Mouse (Mus musculus) gastrocnemius, postnatal 36 days (tissue): Measurements from ENCODE around the gene Tma7. TPM values are rescaled to one million over a fixed set of nuclear protein-coding genes. Genes with fewer than 3 reads are reported as not detected.

ENCODE experiments used
- DNase-seq, 2 experiments: peaks; one replicate each; pipeline ENCODE4 v3.0.0; 2022
- intact Hi-C: fragments of 180-260 bp; cut with DNase I; formaldehyde crosslinking; loops from one replicate; pipeline ENCODE4 v1.15.1; 2025
- total RNA-seq, 2 experiments: library from RNA; stranded (reverse); gene quantifications; 2 replicates each; pipeline ENCODE4 v1.2.3; 2021

Gene Tma7
- total RNA-seq, 2 experiments from 2014 or later, result 245 to 268 TPM

GRCm38 (mm10) chr9:109104083-109104482, 21.7 kb upstream of the Tma7 start:
- DNase-seq, result no peak
- intact Hi-C loops, result no loop called here

- no peak for DNase-seq
- intact Hi-C loops, result no loop called here
These were observed 20.9 kb upstream of the Tma7 start for GRCm38 (mm10) chr9:109103250-109103649.

- intact Hi-C loops, result no loop called here
- DNase-seq, result no peak
These were observed 20.2 kb upstream of the Tma7 start for GRCm38 (mm10) chr9:109102541-109102940.

- intact Hi-C loops, result no loop called here
- no peak for DNase-seq
These were observed 19.6 kb upstream of the Tma7 start for GRCm38 (mm10) chr9:109101933-109102445.

- intact Hi-C loops, result no loop called here
- DNase-seq, result no peak
These were observed 18.0 kb upstream of the Tma7 start for GRCm38 (mm10) chr9:109100307-109100928.

- intact Hi-C loops, result no loop called here
- DNase-seq, result no peak
These were observed 16.6 kb upstream of the Tma7 start for GRCm38 (mm10) chr9:109098969-109099368.

GRCm38 (mm10) chr9:109098366-109098765, 16.0 kb upstream of the Tma7 start:
- no peak for DNase-seq
- intact Hi-C loops, result no loop called here

GRCm38 (mm10) chr9:109097831-109098230, 15.4 kb upstream of the Tma7 start:
- DNase-seq, result no peak
- intact Hi-C loops, result no loop called here

GRCm38 (mm10) chr9:109097291-109097690, 14.9 kb upstream of the Tma7 start:
- intact Hi-C loops, result no loop called here
- DNase-seq, result no peak

- no peak for DNase-seq
- intact Hi-C loops, result no loop called here
These were observed 14.5 kb upstream of the Tma7 start for GRCm38 (mm10) chr9:109096856-109097255.

- intact Hi-C loops, result no loop called here
- no peak for DNase-seq
These were observed 13.9 kb upstream of the Tma7 start for GRCm38 (mm10) chr9:109096251-109096661.

- no peak for DNase-seq
- intact Hi-C loops, result no loop called here
These were observed 13.0 kb upstream of the Tma7 start, which contains the start of gene Plxnb1 for GRCm38 (mm10) chr9:109095137-109095982. Gene Plxnb1 (plus strand): TSS chr9:109095389.

GRCm38 (mm10) chr9:109094553-109095136, 12.3 kb upstream of the Tma7 start:
- intact Hi-C loops, result no loop called here
- DNase-seq, result no peak

- intact Hi-C loops, result no loop called here
- no peak for DNase-seq
These were observed 11.6 kb upstream of the Tma7 start for GRCm38 (mm10) chr9:109093786-109094552.

GRCm38 (mm10) chr9:109092799-109093198, 10.4 kb upstream of the Tma7 start:
- intact Hi-C loops, result no loop called here
- no peak for DNase-seq

GRCm38 (mm10) chr9:109091802-109092201, 9.4 kb upstream of the Tma7 start:
- DNase-seq, result no peak
- intact Hi-C loops, result no loop called here

GRCm38 (mm10) chr9:109090446-109090845, 8.1 kb upstream of the Tma7 start:
- intact Hi-C loops, result no loop called here
- DNase-seq, result no peak

GRCm38 (mm10) chr9:109087987-109088386, 5.6 kb upstream of the Tma7 start:
- intact Hi-C loops, result loop anchor here (2.0 kb wide), 1 partner anchor 33 kb away; no protein-coding TSS in a partner anchor
- DNase-seq, result peak in 1 of 2 experiments; percentile 21

GRCm38 (mm10) chr9:109084922-109085321, 2.5 kb upstream of the Tma7 start:
- intact Hi-C loops, result no loop called here
- DNase-seq, result no peak

- intact Hi-C loops, result no loop called here
- no peak for DNase-seq
These were observed 651 bp downstream of the Tma7 start for GRCm38 (mm10) chr9:109081749-109082123.

GRCm38 (mm10) chr9:109080516-109080915, 1.9 kb downstream of the Tma7 start:
- intact Hi-C loops, result no loop called here
- no peak for DNase-seq
